Mouse (Mus musculus): ENCODE measurements at regions not wholly inside any gene's neighbourhood (a gene's known extent, or its start where the extent isn't known, plus 50 kb on each side); places are given as distances from the start of the nearest gene placed in this dataset.

- Histone ChIP-seq H3K79me2 (replicated peaks; ENCODE audit: control insufficient read depth, insufficient read depth, low read length) (no peaks in the 10 kb centered on the region), H3K4me1 (ENCODE audit: control insufficient read depth, insufficient read depth, low read length) (no peaks in the 10 kb centered on the region), H3K27me3 (ENCODE audit: control insufficient read depth, insufficient read depth, low read length) (no peaks in the 10 kb centered on the region), H3K4me3 (no peak overlapping the region), H3K9ac (ENCODE audit: low read depth, low read length) (no peak overlapping the region), H3K27ac (no peak overlapping the region), H3K36me3 (ENCODE audit: control insufficient read depth, insufficient read depth, low read length) (no peaks in the 10 kb centered on the region)
- DNase-seq, result no peak
- WGBS, result 91% methylated on average over 1 of the region's 1 CpGs
- intact Hi-C loops (cut with DNase I), result no loop called here
- TF ChIP-seq EP300 (IDR thresholded peaks at IDR 0.05; ENCODE audit: insufficient read depth, low read depth, low read length), result no peak
- TF ChIP-seq POLR2A (IDR thresholded peaks at IDR 0.05; ENCODE audit: insufficient read depth, low read depth, low read length), result no peak
- TF ChIP-seq CTCF (IDR thresholded peaks at IDR 0.05), result no peak
Observed at GRCm38 (mm10) chr1:137813716-137814115, 361.8 kb downstream of the Ptprc start.

- no peak overlapping the region for H3K9ac ChIP-seq (ENCODE audit: low read depth, low read length)
- H3K79me2 ChIP-seq (replicated peaks; ENCODE audit: control insufficient read depth, insufficient read depth, low read length), result no peaks in the 10 kb centered on the region
- no peak for DNase-seq
- no peak overlapping the region for H3K4me3 ChIP-seq
- H3K27ac ChIP-seq, result no peak overlapping the region
- TF ChIP-seq POLR2A (IDR thresholded peaks at IDR 0.05; ENCODE audit: insufficient read depth, low read depth, low read length), result no peak
- TF ChIP-seq CTCF (IDR thresholded peaks at IDR 0.05), result no peak
- TF ChIP-seq EP300 (IDR thresholded peaks at IDR 0.05; ENCODE audit: insufficient read depth, low read depth, low read length), result no peak
- no peaks in the 10 kb centered on the region for H3K27me3 ChIP-seq (ENCODE audit: control insufficient read depth, insufficient read depth, low read length)
- no peaks in the 10 kb centered on the region for H3K36me3 ChIP-seq (ENCODE audit: control insufficient read depth, insufficient read depth, low read length)
- intact Hi-C loops (cut with DNase I), result no loop called here
- WGBS, result 77% methylated on average over 4 of the region's 4 CpGs
- no peaks in the 10 kb centered on the region for H3K4me1 ChIP-seq (ENCODE audit: control insufficient read depth, insufficient read depth, low read length)
Observed at GRCm38 (mm10) chr1:137811981-137812380, 363.5 kb downstream of the Ptprc start.

- no peak for TF ChIP-seq CTCF (IDR thresholded peaks at IDR 0.05)
- TF ChIP-seq POLR2A (IDR thresholded peaks at IDR 0.05; ENCODE audit: insufficient read depth, low read depth, low read length), result no peak
- no peak for TF ChIP-seq EP300 (IDR thresholded peaks at IDR 0.05; ENCODE audit: insufficient read depth, low read depth, low read length)
- no peak for DNase-seq
- Histone ChIP-seq H3K36me3 (ENCODE audit: control insufficient read depth, insufficient read depth, low read length) (no peaks in the 10 kb centered on the region), H3K79me2 (replicated peaks; ENCODE audit: control insufficient read depth, insufficient read depth, low read length) (no peaks in the 10 kb centered on the region), H3K27ac (no peak overlapping the region), H3K4me1 (ENCODE audit: control insufficient read depth, insufficient read depth, low read length) (no peaks in the 10 kb centered on the region), H3K9ac (ENCODE audit: low read depth, low read length) (no peak overlapping the region), H3K27me3 (ENCODE audit: control insufficient read depth, insufficient read depth, low read length) (no peaks in the 10 kb centered on the region), H3K4me3 (no peak overlapping the region)
- WGBS, result 53% methylated on average over 8 of the region's 8 CpGs
- intact Hi-C loops (cut with DNase I), result no loop called here
Observed at GRCm38 (mm10) chr1:137806742-137807141, 368.8 kb downstream of the Ptprc start.

GRCm38 (mm10) chr1:137806252-137806651 lies 369.3 kb downstream of the Ptprc start:
- H3K27ac ChIP-seq, result no peak overlapping the region
- H3K4me3 ChIP-seq, result no peak overlapping the region
- DNase-seq, result no peak
- no peaks in the 10 kb centered on the region for H3K4me1 ChIP-seq (ENCODE audit: control insufficient read depth, insufficient read depth, low read length)
- 64% methylated on average over 8 of the region's 8 CpGs for WGBS
- no peaks in the 10 kb centered on the region for H3K36me3 ChIP-seq (ENCODE audit: control insufficient read depth, insufficient read depth, low read length)
- H3K79me2 ChIP-seq (replicated peaks; ENCODE audit: control insufficient read depth, insufficient read depth, low read length), result no peaks in the 10 kb centered on the region
- no peak overlapping the region for H3K9ac ChIP-seq (ENCODE audit: low read depth, low read length)
- intact Hi-C loops (cut with DNase I), result no loop called here
- H3K27me3 ChIP-seq (ENCODE audit: control insufficient read depth, insufficient read depth, low read length), result no peaks in the 10 kb centered on the region
- no peak for TF ChIP-seq CTCF (IDR thresholded peaks at IDR 0.05)
- TF ChIP-seq EP300 (IDR thresholded peaks at IDR 0.05; ENCODE audit: insufficient read depth, low read depth, low read length), result no peak
- TF ChIP-seq POLR2A (IDR thresholded peaks at IDR 0.05; ENCODE audit: insufficient read depth, low read depth, low read length), result no peak

GRCm38 (mm10) chr1:137802119-137802518 lies 373.4 kb downstream of the Ptprc start:
- Histone ChIP-seq H3K36me3 (ENCODE audit: control insufficient read depth, insufficient read depth, low read length) (no peaks in the 10 kb centered on the region), H3K4me3 (no peak overlapping the region), H3K4me1 (ENCODE audit: control insufficient read depth, insufficient read depth, low read length) (no peaks in the 10 kb centered on the region), H3K27ac (no peak overlapping the region), H3K79me2 (replicated peaks; ENCODE audit: control insufficient read depth, insufficient read depth, low read length) (no peaks in the 10 kb centered on the region), H3K27me3 (ENCODE audit: control insufficient read depth, insufficient read depth, low read length) (no peaks in the 10 kb centered on the region), H3K9ac (ENCODE audit: low read depth, low read length) (no peak overlapping the region)
- TF ChIP-seq CTCF (IDR thresholded peaks at IDR 0.05) (no peak), POLR2A (IDR thresholded peaks at IDR 0.05; ENCODE audit: insufficient read depth, low read depth, low read length) (no peak), EP300 (IDR thresholded peaks at IDR 0.05; ENCODE audit: insufficient read depth, low read depth, low read length) (no peak)
- WGBS, result 44% methylated on average over 4 of the region's 4 CpGs
- no peak for DNase-seq
- intact Hi-C loops (cut with DNase I), result no loop called here

GRCm38 (mm10) chr1:137800752-137801151 lies 374.8 kb downstream of the Ptprc start:
- Histone ChIP-seq H3K36me3 (ENCODE audit: control insufficient read depth, insufficient read depth, low read length) (no peaks in the 10 kb centered on the region), H3K27ac (no peak overlapping the region), H3K9ac (ENCODE audit: low read depth, low read length) (no peak overlapping the region), H3K4me3 (no peak overlapping the region), H3K79me2 (replicated peaks; ENCODE audit: control insufficient read depth, insufficient read depth, low read length) (no peaks in the 10 kb centered on the region), H3K27me3 (ENCODE audit: control insufficient read depth, insufficient read depth, low read length) (no peaks in the 10 kb centered on the region), H3K4me1 (ENCODE audit: control insufficient read depth, insufficient read depth, low read length) (no peaks in the 10 kb centered on the region)
- intact Hi-C loops (cut with DNase I), result no loop called here
- 55% methylated on average over 2 of the region's 2 CpGs for WGBS
- TF ChIP-seq POLR2A (IDR thresholded peaks at IDR 0.05; ENCODE audit: insufficient read depth, low read depth, low read length) (no peak), EP300 (IDR thresholded peaks at IDR 0.05; ENCODE audit: insufficient read depth, low read depth, low read length) (no peak), CTCF (IDR thresholded peaks at IDR 0.05) (no peak)
- no peak for DNase-seq
